Mouse (Mus musculus) kidney, adult 2 months (tissue): ENCODE measurements around the gene Unc45a.

Source experiments
- CTCF ChIP-seq: fragments of 200-500 bp; conservative IDR thresholded peaks from 2 replicates; pipeline ENCODE4 v1.5.1; 2011; ENCODE audit warnings: low read depth, mild to moderate bottlenecking, control low read depth, low read length, moderate library complexity, mixed read lengths; ENCODE audit not compliant: insufficient read depth, insufficient read length
- POLR2A ChIP-seq: fragments of 200-500 bp; IDR thresholded peaks from one replicate; pipeline ENCODE4 v1.6.1; 2011; ENCODE audit warnings: low read depth, low read length, control low read depth

- TF ChIP-seq CTCF (peak; percentile 98), POLR2A (no peak)
Observed at GRCm38 (mm10) chr7:80386235-80386930, 45.6 kb upstream of the Unc45a start.
